Mouse (Mus musculus) left cerebral cortex, postnatal 14 days (tissue): ENCODE measurements at regions not wholly inside any gene's neighbourhood (a gene's known extent, or its start where the extent isn't known, plus 50 kb on each side); places are given as distances from the start of the nearest gene placed in this dataset.
"Not testable (repeated sequence)": the region's sequence is repeated elsewhere in the genome, so short reads cannot be mapped to it uniquely, and the experiment has no call there.

Source experiments
- DNase-seq, 2 experiments: peaks; one replicate each; pipeline ENCODE4 v3.0.0; 2021 to 2022; ENCODE audit warnings: low spot score in 2 of 2, mixed read lengths in 1 of 2
- intact Hi-C: fragments of 180-260 bp; cut with DNase I; formaldehyde crosslinking; loops from one replicate; pipeline ENCODE4 v1.15.1; 2025

DNA sequence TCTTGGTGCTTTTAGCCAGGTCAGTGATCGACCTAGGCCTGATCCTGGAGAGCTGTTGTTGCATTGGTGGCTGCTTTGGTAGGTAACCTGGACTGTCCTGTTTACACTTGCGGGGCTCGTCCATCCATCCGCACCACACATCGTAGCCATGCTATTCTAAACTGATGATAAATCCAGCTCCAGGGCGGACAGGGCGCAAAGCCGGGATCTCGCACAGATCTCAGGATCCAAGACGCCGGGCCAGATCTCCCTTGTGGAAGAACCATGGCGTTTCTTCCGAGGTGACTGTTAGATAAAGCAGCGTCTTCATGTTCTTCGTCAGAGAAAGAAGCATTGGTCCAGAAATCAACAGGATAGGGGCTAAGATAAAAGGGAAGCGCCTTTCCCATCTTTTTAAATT lies 115.6 kb downstream of the Sec16b start:
- intact Hi-C loops, result not testable (repeated sequence)

DNA sequence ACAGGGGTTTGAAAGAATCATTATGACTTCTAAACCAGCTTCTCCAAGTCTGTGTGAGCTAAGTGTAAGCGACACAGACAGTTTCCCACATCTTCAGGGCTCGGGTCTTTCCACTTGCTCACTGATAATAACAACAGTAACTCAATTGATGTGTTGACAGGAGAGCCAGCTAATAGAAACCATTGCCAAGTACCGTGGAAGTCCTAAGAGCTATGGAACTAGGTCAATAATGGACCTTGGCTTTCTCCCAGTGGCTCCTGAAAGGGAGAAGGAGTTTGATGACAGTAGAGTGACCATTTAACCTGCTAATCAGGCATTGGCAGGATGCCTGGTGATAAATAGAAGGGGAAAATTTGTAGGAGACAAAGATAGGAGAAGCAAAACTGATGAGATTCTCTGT lies 126.1 kb downstream of the Sec16b start:
- DNase-seq, result no peak
- intact Hi-C loops, result no loop called here

More for the DNA sequence above, 115.6 kb downstream of the Sec16b start:
- not testable (repeated sequence) for DNase-seq

DNA sequence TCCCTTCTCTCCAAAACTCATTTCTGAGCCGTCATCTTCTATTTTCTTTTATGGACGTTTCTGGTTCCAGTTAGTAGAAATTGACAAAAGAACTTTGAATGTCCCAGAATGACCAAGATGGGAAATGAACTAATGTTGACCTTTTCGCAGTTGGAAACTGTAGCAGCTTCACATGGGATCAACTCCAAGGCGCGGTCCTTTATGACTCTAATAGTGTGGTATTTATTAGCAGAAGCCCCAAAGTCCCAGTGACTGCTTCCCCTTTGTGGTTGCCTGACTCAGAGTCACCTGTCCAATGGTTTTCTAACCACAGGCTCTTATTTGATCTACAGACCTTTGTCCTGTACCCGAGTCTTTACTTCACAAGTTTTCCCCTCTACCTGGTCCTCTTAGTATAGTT lies 126.9 kb downstream of the Sec16b start:
- no peak for DNase-seq
- intact Hi-C loops, result no loop called here

DNA sequence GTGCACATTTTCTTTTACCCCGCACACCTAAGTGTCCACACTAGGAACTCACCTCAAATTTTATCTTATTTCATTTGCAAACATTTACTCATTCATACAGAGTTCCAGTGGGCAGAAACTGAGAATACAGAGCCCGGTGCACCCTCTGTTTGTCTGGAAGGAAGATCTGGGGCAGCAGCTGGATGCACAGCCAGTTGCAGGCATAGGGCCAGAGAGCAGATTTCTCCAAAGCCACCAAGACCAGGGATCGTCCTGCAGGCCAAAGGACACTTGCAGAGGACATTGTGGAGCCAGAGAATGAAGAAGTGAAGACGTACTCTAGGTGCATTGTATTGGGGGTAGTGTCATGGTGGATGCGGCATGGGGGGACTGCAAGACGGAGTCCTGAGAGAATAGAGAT lies 129.2 kb downstream of the Sec16b start:
- intact Hi-C loops, result no loop called here
- DNase-seq, result no peak

DNA sequence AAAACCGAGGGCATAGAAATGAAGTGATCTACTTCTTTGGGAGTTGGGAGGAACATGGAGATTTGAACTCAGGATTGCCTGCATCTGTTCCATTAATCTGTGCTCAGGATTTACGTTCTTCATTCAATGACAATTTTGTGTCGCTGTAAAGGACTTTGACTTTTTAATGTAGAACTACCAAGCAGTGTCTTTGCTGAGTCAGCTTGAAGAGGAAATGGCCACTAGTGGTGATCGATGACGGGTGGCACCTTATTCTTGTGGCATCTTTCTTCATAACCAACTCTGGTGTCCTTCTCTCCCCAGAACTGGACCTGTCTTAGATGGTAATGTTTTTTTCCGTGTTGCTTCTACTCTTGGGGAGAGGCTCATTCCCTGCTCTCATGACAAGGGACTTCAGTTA lies 137.0 kb downstream of the Sec16b start:
- intact Hi-C loops, result no loop called here
- no peak for DNase-seq

DNA sequence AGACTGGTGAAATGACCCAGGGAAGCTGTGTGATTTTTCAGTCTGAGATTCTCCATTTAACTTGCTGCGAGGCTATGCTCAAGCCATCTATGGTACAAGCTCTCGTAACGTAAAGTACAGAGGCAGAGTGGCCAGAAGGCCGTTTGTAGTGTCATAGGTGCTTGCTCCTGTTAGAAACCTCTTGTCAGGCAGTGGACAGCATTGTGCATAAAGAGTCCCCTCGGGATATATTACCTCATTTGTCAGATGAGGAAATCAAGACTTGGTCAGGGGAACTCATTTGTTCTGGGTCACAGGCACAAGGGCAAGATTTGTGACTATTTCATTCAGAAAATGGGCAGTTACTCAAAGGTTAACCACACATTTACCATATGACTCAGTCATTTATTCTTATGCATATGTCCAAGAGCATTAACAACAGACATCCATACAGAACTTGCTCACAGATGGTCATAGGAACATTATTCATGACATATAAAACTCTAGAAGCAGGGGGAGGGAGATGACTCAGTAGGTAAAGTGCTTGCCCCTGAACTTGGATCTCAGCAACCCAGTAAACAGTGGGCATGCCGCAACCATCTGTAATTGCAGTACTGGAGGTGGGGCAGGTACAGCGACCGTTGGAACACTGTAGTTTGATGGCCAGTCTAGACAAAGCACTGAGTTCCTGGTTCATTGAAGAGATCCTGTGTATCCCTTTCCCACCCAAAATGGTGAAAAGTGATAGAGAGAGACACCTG lies 139.3 kb downstream of the Sec16b start:
- no peak for DNase-seq
- intact Hi-C loops, result no loop called here

DNA sequence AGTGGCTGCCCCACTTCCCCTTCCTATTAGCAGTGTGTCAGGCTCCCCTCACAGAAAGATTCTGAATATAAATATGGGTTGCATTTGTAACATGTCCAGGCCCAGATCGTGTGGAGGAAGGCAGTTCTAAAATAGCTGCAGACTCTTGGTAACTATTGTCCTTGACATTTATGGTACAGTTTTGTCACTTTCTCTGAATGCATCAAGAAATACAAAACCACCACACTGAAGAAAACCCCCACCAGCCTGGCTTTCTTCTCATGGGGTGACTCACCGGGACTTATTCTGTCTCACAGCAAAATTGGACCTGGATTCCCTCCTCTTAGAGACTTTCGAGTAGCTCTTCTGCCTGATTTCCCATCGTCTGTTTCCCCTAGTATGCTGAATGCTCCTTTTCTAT lies 148.9 kb downstream of the Sec16b start:
- intact Hi-C loops, result no loop called here
- peak; percentile 28 to 73 for DNase-seq

DNA sequence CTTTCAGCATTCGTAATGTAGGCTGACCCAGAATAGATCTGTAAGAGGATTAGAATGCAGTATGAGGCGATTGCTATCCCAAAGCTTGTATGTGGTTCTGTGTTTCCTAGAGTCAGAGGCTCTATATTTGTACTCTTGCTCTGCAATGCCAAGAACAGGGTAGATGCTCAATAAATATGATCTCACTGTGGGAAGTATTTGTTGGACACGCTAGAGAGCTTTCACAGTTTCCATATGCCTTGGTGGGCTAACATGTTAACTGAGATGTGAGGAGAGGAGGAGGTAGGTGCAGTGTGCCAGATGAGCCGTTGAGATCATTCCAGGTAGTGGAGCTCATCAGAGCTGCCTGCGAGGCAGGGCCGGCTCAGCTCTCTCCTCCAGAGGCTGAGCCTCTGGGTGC lies 163.1 kb downstream of the Sec16b start:
- intact Hi-C loops, result no loop called here
- DNase-seq, result peak; percentile 17 to 42

DNA sequence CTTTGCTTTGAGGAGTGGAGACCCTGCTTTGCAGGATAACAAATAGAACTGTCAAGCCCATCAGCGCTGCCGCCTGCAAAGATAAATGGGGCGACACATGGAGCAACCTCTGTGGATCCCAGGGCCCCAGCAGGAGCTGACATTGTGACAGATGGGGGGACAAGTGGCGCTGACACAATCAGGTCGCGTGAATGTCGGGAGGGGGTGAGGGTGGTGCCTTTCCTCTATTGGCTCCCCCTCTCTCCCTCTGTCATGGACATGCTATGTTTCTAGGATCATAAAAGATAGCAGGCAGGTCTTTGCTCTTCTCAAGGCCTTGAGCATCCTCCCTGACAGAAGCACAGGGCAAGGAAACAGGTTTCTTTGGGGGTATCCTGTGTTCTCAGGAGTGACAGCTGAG lies 177.8 kb downstream of the Sec16b start:
- no peak for DNase-seq

DNA sequence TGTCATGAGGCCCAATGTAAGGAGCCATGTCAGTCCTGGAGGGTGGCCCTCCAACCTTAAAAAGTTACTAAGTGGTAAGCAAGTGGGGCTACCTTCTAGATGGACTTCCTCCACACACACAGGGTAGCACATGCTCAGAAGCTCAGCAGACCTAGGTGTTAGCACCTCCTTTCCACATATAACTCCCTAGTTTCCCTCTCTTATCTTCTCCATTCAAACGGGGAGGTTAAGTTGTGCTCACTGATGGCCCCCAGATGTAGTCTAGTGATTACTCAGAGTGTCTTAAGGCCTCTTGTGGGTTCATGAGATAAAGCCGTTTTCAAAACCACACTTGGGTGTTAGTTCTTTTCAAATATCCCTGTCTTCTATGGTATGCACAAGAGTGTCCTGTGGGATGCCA lies 188.7 kb downstream of the Sec16b start:
- DNase-seq, result no peak
- intact Hi-C loops, result no loop called here

More for the DNA sequence above, 177.8 kb downstream of the Sec16b start:
- intact Hi-C loops, result no loop called here

DNA sequence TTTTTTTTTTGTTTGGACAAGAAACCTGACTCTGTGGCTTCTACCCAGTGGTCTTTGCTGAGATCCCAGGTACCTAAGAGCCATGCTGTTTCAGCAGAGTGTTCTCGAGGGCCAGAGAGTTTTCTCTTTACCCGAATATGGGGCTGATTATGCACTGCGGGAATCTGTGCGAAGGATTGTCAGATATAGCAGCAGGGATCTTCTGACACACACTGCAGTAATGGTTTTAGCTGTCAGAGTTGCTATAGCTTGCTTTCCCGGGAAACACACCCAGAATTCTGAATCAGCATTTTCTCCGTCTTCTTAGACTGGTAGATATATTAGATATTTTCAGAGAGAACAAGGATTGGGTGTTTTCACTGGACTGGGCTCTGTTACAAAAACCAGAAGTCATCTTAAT lies 197.1 kb downstream of the Sec16b start:
- intact Hi-C loops, result no loop called here
- DNase-seq, result no peak

DNA sequence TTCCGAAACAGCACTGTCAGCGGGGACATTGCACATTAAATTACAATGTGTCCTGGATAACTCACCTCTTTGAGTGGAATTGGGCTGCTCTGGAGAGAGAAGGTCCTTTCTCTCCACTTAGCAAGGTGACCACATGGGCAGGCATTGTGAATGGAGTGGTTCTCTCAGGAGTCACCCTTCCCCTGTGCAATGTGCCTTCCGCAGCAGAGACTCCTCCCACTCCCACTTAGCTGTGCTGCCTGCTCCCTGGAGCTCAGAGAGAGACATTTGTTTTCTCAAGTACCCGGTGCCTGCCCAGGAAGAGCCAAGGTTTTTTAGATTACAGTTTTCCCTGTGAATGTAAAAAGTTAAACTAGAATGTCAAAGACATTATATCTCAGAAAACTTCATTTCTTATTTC lies 198.8 kb downstream of the Sec16b start:
- DNase-seq, result no peak
- intact Hi-C loops, result no loop called here

DNA sequence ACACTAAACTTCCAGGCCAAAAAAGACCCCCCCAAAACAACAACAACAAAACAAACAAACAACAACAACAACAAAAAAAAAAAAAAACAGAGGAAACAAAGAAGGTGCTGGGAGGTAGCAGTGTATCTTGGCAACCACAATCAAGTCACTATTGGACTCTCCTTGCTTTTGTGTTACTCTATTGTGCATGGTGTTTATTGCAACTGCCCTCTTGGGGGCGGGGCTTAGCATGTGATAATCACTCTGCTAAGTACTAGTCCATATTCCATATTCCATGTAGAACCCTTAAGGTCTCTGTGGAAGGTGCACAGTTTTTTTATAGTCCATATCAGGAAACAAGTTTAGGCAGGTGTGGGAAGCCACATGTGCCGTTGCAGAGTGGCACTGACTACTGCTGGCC lies 200.7 kb downstream of the Sec16b start:
- no peak for DNase-seq
- intact Hi-C loops, result no loop called here

DNA sequence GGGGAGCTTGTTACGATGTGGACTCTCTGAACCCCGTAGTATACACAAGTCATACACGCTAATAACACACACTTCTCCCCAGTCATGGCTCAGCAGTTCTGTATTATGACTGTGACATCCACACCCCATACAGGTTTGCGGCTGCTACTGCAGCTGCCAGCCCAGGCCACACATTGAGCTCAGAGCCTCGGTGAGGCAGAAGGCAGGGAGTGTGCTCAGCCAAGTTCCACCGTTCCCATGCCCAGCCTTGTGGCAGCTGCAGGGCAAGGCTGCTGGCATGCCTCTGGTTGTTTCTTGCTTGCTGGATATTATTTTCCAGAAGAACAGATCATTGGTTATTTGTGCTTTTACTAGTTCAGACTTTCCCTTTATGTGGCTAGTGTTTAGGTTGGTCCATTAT lies 202.6 kb downstream of the Sec16b start:
- DNase-seq, result no peak
- intact Hi-C loops, result no loop called here

DNA sequence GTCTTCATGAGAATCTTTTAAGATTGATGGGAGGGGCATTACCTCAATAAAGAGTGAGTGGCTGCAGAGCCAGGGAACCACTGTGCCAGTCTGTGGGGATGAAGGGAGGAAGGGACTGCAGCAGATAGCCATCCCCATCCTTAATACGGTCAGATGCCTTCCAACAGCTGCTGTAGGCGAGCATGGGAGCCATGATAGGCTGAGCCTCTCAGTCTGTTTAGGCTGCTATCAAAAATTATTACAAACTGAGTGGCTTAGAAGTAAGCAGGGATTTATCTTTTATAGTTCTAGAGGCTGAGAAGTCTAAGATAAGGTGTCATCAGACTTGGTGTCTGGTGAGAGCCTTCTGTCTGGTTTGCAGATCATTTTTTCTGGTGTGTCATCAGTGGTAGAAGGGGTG lies 204.3 kb downstream of the Sec16b start:
- DNase-seq, result no peak
- intact Hi-C loops, result no loop called here

DNA sequence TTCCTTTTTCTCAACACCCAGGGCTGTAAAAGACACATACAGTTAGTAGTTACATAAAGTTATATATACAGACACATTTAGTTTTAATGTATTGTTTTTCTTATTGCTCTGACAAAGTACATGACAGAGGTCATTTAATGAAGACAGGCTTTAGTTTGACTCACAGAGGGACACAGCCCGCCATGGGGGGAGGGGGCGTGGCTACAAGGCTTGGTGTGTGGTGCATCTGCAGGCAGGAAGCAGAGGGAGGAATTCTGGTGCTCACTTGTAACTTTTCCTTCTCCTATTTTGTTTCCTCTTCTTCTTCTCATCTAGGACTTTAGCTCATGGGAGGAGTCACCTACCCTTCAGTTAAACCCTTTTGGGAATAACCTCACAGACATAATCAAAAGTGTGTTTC lies 206.0 kb downstream of the Sec16b start:
- intact Hi-C loops, result no loop called here
- DNase-seq, result no peak

DNA sequence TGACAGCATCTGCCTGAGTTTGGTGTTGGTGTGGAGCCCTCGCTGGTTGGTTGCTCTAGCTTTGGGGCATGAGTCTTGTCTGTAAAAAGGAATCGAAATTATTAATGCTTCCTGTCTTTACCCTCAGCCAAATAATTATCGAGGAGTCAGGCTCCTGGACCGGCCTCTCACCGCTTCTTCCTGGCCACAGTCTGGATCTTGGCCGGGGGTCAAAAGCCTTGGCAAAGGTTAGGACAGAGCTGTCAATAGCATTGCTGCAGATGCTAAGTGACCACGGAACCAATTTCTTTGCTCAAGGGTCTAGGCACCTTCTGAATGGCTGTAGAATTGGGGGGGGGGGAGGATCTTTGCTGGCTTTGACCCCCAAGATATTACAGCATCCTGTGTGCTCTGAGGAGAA lies 207.3 kb downstream of the Sec16b start:
- intact Hi-C loops, result no loop called here
- DNase-seq, result no peak

DNA sequence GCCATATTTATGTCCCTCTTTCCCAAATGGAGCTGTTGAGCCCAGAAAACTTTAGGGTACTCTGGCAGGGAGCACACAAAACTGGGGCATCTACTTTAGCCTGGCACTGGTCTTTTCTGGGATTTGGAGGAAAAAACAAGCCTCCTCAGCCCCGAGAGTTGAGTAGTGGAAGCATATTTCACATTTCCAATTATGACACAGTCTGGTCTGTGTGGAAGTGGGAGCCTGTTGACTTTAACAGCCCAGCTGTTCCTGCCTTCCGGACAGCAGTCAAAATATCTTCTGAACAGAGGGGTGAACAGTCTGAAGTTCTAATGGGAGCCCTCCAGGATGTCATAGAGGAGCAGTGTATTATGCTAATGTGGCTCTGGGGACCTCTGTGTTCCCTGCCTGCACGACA lies 209.1 kb downstream of the Sec16b start:
- DNase-seq, result no peak
- intact Hi-C loops, result no loop called here

DNA sequence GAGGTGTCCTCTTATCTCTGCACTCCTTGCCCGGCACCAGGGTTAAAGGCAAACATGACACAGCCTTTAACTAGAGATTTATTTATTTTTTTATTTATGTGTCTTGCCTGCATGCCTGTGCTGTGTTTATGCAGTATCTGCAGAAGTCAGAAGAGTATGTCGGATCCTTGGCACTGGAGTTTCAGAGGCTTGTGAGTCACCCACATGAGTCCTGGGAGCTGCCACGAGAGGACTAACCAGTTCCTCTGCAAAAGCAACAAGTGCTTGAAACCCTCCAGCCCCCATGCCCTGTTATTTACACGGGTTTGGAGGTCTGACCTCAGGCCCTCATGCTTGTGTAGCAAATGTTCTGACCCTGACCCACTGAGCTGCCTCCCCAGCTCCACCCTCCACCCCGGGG lies 210.6 kb downstream of the Sec16b start:
- DNase-seq, result no peak
- intact Hi-C loops, result no loop called here

DNA sequence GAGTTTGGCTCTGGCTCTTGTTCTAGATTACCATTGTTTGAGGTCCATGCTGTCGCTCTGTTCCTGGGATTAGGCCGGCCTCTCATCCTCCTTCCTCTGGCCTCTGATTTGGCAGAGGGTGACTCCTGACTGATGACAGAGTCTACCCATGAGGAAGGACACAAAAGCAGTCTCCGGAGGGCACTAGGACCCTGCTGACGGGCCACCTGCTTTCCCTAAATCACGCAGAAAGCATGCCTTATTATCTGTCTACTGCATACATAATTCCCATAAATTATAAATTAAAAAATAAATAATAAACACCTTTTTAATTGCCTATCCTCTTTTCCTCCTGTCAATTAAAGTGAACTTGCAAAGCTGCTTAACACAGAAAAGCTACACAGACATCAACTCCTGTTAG lies 215.4 kb downstream of the Sec16b start:
- no peak for DNase-seq
- intact Hi-C loops, result no loop called here

DNA sequence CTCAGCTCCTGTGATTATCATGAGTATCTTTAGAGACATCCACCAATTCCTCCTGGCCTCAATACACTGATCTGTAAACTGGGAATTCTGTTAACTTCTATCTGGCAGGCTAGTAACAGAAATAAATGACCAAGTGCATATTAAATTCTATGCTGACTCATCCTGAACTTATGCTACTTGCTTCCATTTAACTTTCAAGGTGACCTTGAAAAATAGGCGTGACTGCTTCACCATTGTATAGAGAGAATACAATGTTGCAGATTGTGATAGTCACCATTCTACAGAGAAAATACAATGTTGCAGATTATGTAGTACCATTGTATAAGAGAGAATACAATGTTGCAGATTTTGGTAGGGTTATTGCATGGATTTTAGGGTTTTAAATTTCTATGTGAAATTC lies 224.6 kb downstream of the Sec16b start:
- DNase-seq, result no peak
- intact Hi-C loops, result loop anchor here (10.0 kb wide), 1 partner anchor 176 kb away; no protein-coding TSS in a partner anchor
